Mouse (Mus musculus) right cerebral cortex, adult 2 months (tissue): ENCODE results near the gene Stambpl1.

Experiments used
- DNase-seq, 2 experiments: peaks; one replicate each; pipeline ENCODE4 v3.0.0; 2021 to 2022; ENCODE audit warnings: low spot score in 2 of 2

The Stambpl1 gene

DNA sequence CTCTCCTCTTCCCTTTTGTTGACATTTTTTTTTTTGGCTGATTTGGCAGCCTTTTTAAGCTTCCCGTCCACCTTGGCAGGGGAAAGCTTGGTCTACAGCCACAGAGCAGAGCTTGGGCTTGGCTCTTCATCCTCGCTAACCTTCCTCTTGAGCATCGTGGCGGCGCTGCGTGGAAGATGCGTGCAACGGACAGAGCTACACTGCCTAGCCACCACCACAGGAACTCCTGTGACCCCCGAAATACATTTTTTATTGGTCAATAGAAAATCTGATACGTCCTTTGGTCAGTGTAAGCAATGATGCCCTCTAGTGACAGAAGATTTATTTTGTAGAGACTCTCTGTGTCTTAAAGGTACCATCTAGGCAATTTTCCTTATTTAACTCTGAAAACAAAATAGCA lies 92.4 kb downstream of the Stambpl1 start:
- DNase-seq, result no peak

DNA sequence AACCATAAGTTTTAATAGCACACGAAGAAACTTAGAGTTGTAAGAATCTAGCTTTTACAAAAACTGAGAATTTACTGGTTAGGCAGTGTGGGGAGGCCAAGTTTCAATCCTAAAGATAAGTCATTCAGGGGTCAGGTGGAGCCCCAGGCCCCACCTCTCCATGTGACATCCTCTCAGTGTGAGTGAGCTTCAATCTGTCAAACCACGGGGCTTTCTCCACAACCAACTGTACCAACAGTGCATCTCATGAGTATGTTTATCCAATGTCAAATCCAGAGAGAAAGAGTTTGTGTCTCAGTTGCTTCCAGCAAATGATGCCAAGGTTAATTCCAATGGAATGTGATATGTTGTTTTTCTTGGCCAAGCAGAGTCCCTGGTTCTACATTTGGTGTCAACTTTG lies 92.8 kb downstream of the Stambpl1 start:
- DNase-seq, result no peak

DNA sequence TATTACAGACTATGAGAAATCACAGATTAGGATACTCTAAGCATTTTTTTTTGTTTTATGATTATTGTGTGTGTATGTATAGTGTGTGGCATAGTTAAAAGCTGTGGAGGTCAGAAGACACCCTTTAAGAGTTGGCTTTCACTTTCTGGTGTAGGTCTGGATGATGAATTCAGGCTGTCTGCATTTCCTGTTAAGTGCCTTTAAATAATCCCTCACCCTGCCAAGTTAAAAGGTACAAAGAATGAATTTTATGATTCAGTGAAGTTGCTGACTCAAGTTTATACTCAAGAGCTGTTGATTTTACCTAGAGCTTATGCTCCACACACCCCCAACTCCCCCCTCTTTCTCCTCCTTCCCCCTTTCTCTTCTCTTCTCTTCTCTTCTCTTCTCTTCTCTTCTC lies 95.2 kb downstream of the Stambpl1 start:
- DNase-seq, result no peak

DNA sequence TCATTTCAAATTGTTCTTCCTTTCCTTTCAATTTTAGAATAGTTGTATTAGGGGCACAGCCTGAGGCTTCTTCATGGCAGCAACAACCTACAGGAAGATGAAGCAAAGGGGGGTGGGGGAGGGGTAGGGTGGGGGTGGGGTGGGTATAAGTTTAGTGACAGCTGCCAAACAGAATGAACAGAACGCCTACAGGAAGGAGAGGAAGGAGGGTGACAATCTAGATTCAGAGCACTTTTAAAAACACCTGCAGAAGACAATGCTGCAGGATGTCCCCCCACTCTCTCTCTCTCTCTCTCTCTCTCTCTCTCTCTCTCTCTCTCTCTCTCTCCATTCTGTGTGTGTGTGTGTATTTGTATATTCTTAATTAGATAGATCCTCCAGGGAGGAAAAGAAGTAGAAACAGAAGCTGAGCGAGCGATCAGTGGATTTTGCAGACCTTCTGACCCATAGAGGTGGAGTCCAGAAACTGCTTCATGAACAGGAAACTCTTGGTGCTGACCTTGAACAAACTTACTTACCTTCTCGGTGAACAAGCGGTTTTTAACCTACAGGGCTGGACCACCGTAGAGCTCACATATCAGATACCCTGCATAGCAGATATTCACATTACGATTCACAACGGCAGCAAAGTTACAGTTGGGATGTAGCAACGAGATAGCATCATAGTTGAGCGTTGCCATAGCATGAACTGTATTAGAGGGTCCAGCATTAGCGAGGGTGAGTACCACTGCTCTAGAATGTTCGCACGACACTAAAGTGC lies 95.8 kb downstream of the Stambpl1 start:
- DNase-seq, result no peak

DNA sequence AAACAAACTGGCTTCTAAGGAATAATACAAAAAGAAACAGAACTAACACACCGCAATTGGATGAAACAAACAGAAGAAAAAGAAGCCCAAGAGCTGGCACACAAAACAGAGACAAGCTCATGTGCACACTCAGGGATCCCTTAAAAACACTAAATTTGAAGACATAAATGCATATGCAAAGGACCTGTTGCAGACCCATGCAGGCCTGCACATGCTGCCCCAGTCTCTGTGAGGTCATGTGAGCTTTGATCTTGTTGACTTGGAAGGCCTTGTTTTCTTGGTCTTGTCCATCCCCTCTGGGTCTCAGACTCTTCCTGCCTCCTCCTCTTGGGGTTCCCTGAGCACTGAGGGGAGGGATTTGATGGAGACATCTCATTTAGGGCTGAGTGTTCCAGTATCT lies 96.7 kb downstream of the Stambpl1 start:
- no peak for DNase-seq
